Mouse (Mus musculus): Measurements from ENCODE around the gene Atg4b.

DNA sequence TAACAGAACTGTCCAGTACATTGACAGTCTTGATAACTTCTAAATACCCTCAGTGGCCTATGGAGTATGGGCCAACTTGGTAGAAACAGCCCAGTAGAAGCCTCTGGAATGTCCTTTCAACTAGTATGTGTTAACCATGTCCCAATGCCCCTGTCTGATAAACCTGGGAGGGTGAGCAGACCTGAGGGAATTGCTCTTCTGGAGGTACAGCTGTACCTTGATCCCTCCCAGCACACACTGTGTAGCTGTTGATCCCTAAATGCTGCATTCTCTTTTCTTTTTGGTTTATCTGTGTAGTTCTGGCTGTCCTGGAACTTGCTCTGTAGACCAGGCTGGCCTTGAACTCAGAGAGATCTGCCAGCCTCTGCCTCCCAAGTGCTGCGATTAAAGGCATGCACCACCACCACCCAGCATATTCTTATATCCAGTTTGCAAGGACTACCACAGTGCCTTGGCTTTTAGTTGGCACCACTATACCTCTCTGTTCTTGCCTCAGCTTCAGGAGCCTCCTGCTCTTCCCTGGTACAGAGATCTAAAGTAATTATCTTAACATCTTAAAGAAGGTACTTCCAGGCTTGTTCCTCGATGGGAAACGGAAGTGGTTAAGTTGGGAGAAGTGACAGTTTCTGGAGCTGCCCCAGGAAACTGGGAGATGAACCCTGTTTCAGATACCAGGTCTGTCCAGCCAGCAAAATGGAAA is 72.6 kb downstream of the Atg4b start:
- TF ChIP-seq GATA1 (IDR thresholded peaks at IDR 0.05; ENCODE audit: low read length) (no peak), TAL1 (IDR thresholded peaks at IDR 0.05; ENCODE audit: low read length) (no peak)
